Comparison of ENCODE assay signal across 8 mouse cellular contexts in genomic region chr11:117968716-117969099, GRCm38 (mm10). TPM values are rescaled to one million over a fixed set of nuclear protein-coding genes. Genes with fewer than 3 reads are reported as not detected.
A peak's percentile ranks its signal among the peaks of the same experiment; 100 is the strongest.
DNase-seq lines count a peak whose midpoint lies in the region; ATAC-seq and TF ChIP-seq lines count a peak whose summit lies in the region.

No protein-coding gene starts in this region.

- peaks cover 75% of the 10 kb centered on the region for H3K27me3 ChIP-seq in embryonic facial prominence, embryonic 10.5 days (replicated peaks; ENCODE audit: low read depth, poor library complexity, severe bottlenecking)
- H3K27me3 ChIP-seq in hindbrain, embryonic 14.5 days (ENCODE audit: control insufficient read depth, insufficient read depth, low read length) = peaks cover 28% of the 10 kb centered on the region
- peaks cover 19% of the 10 kb centered on the region for H3K27me3 ChIP-seq in midbrain, embryonic 14.5 days (ENCODE audit: control insufficient read depth, insufficient read depth, low read length)

- DNase-seq in layer of hippocampus, adult 2 months (ENCODE audit: low spot score in 2 of 2) = no peak
- no peak for DNase-seq in layer of hippocampus, adult 8-10 months (ENCODE audit: low spot score in 2 of 2)
- DNase-seq in embryonic facial prominence, embryonic 10.5 days (ENCODE audit: low spot score) = no peak
- peak; percentile 51 for DNase-seq in hindbrain, embryonic 14.5 days (ENCODE audit: low spot score)
- no peak for DNase-seq in midbrain, embryonic 14.5 days
- no peak for DNase-seq in left cerebral cortex, adult 11 months (ENCODE audit: low spot score)
- DNase-seq in urinary bladder, postnatal 4 days (ENCODE audit: low spot score in 2 of 2) = no peak

- H3K4me2 ChIP-seq in hindbrain, embryonic 14.5 days (replicated peaks) = peak overlapping the region; percentile 80
- peak overlapping the region; percentile 95 for H3K4me2 ChIP-seq in midbrain, embryonic 14.5 days (ENCODE audit: low read length)

- peaks cover 93% of the 10 kb centered on the region for H3K4me1 ChIP-seq in embryonic facial prominence, embryonic 10.5 days
- H3K4me1 ChIP-seq in hindbrain, embryonic 14.5 days (replicated peaks; ENCODE audit: control insufficient read depth, insufficient read depth, low read length) = peaks cover 40% of the 10 kb centered on the region
- peaks cover 47% of the 10 kb centered on the region for H3K4me1 ChIP-seq in midbrain, embryonic 14.5 days (ENCODE audit: control insufficient read depth, insufficient read depth, low read length)

- H3K4me3 ChIP-seq in layer of hippocampus, adult 2 months = peak overlapping the region; percentile 64
- H3K4me3 ChIP-seq in embryonic facial prominence, embryonic 10.5 days = peak overlapping the region; percentile 76
- peak overlapping the region; percentile 49 for H3K4me3 ChIP-seq in hindbrain, embryonic 14.5 days (replicated peaks; ENCODE audit: low read length)
- H3K4me3 ChIP-seq in midbrain, embryonic 14.5 days (replicated peaks; ENCODE audit: low read depth, low read length) = peak overlapping the region; percentile 65

- ATAC-seq in hindbrain, embryonic 14.5 days (ENCODE audit: low FRiP score) = peak; percentile 38
- peak; percentile 47 for ATAC-seq in midbrain, embryonic 14.5 days (ENCODE audit: low FRiP score, low TSS enrichment)
- no peak for ATAC-seq in frontal cortex, adult (ENCODE audit: low TSS enrichment)

- H3K27ac ChIP-seq in layer of hippocampus, adult 2 months = peak overlapping the region; percentile 85
- peak overlapping the region; percentile 97 for H3K27ac ChIP-seq in embryonic facial prominence, embryonic 10.5 days (replicated peaks)
- peak overlapping the region; percentile 76 for H3K27ac ChIP-seq in hindbrain, embryonic 14.5 days
- H3K27ac ChIP-seq in midbrain, embryonic 14.5 days (replicated peaks; ENCODE audit: low read depth, low read length) = peak overlapping the region; percentile 86

- H3K9me3 ChIP-seq in embryonic facial prominence, embryonic 10.5 days = no peaks in the 10 kb centered on the region
- H3K9me3 ChIP-seq in hindbrain, embryonic 14.5 days (ENCODE audit: control insufficient read depth, low read length) = no peaks in the 10 kb centered on the region
- no peaks in the 10 kb centered on the region for H3K9me3 ChIP-seq in midbrain, embryonic 14.5 days (ENCODE audit: control insufficient read depth, low read length)

- 0 out of 2 replicates have a peak, but pooled peaks have one; percentile 21 for TF ChIP-seq CTCF in layer of hippocampus, adult 2 months (conservative IDR thresholded peaks at IDR 0.05)

- H3K9ac ChIP-seq in hindbrain, embryonic 14.5 days = peak overlapping the region; percentile 68
- H3K9ac ChIP-seq in midbrain, embryonic 14.5 days (replicated peaks; ENCODE audit: low read length) = peak overlapping the region; percentile 85

- H3K36me3 ChIP-seq in embryonic facial prominence, embryonic 10.5 days (replicated peaks) = peaks cover 18% of the 10 kb centered on the region
- H3K36me3 ChIP-seq in hindbrain, embryonic 14.5 days (replicated peaks; ENCODE audit: control insufficient read depth, insufficient read depth) = no peaks in the 10 kb centered on the region
- H3K36me3 ChIP-seq in midbrain, embryonic 14.5 days (ENCODE audit: control insufficient read depth, insufficient read depth, low read length) = no peaks in the 10 kb centered on the region

- WGBS in embryonic facial prominence, embryonic 10.5 days = under 1% methylated on average over 34 of the region's 34 CpGs
- under 1% methylated on average over 31 of the region's 34 CpGs for WGBS in hindbrain, embryonic 14.5 days
- under 1% methylated on average over 31 of the region's 34 CpGs for WGBS in midbrain, embryonic 14.5 days

RNA-seq across cellular contexts. Expression of gene Socs3, which starts 1.1 kb away (rescaled TPM):
- 1 to 10 TPM in 1 of 2 experiments, under 1 TPM in 1; 0.92 to 1.3 TPM for total RNA-seq in layer of hippocampus, adult 2 months (2021)
- total RNA-seq in layer of hippocampus, adult 8-10 months (2022) = 1 to 10 TPM in 3 of 4 experiments, under 1 TPM in 1; 0.81 to 7.9 (median 3.3) TPM
- polyA plus RNA-seq in embryonic facial prominence, embryonic 10.5 days (2016; fragmentation: Nextera tagmentation; extraction: Ambion mirVana) = 13.6 and 16.7 TPM in 2 replicates
- 2.9 and 3.0 TPM in 2 replicates for polyA plus RNA-seq in hindbrain, embryonic 14.5 days (2014; fragmentation: Nextera tagmentation; extraction: Ambion mirVana)
- polyA plus RNA-seq in midbrain, embryonic 14.5 days (2014; fragmentation: Nextera tagmentation; extraction: Ambion mirVana) = 4.3 and 7.2 TPM in 2 replicates

RNA-seq across cellular contexts. Expression of gene Pgs1, which starts 17.4 kb away (rescaled TPM):
- total RNA-seq in layer of hippocampus, adult 2 months (2021) = 10 to 100 TPM; 76.2 to 81.3 TPM
- 10 to 100 TPM; 71.3 to 80.4 (median 78.8) TPM for total RNA-seq in layer of hippocampus, adult 8-10 months (2022)
- polyA plus RNA-seq in embryonic facial prominence, embryonic 10.5 days (2016; fragmentation: Nextera tagmentation; extraction: Ambion mirVana) = 43.5 and 44.6 TPM in 2 replicates
- 48.1 and 56.4 TPM in 2 replicates for polyA plus RNA-seq in hindbrain, embryonic 14.5 days (2014; fragmentation: Nextera tagmentation; extraction: Ambion mirVana)
- 47.9 and 51.4 TPM in 2 replicates for polyA plus RNA-seq in midbrain, embryonic 14.5 days (2014; fragmentation: Nextera tagmentation; extraction: Ambion mirVana)
